Mouse (Mus musculus): ENCODE measurements at regions not wholly inside any gene's neighbourhood (a gene's known extent, or its start where the extent isn't known, plus 50 kb on each side); places are given as distances from the start of the nearest gene placed in this dataset.
"Not testable (repeated sequence)": the region's sequence is repeated elsewhere in the genome, so short reads cannot be mapped to it uniquely, and the experiment has no call there.

GRCm38 (mm10) chr10:118617291-118618044 is 176.6 kb downstream of the Ifng start:
- Histone ChIP-seq H3K36me3 (no peaks in the 10 kb centered on the region), H3K9ac (replicated peaks) (no peak overlapping the region), H3K27me3 (no peaks in the 10 kb centered on the region), H3K27ac (no peak overlapping the region), H3K4me1 (replicated peaks) (0 out of 2 replicates have a peak, but pooled peaks cover 4% of the 10 kb centered on the region), H3K4me2 (replicated peaks) (no peak overlapping the region), H3K9me3 (no peaks in the 10 kb centered on the region), H3K4me3 (replicated peaks) (no peak overlapping the region)
- no peak for ATAC-seq
- 88% methylated on average over 6 of the region's 6 CpGs for WGBS

- 97% methylated on average over 4 of the region's 4 CpGs for WGBS
- H3K9ac ChIP-seq (replicated peaks); H3K36me3 ChIP-seq; H3K27ac ChIP-seq; H3K4me3 ChIP-seq (replicated peaks); H3K4me2 ChIP-seq (replicated peaks); H3K9me3 ChIP-seq; H3K27me3 ChIP-seq; ATAC-seq; H3K4me1 ChIP-seq (replicated peaks): not testable (repeated sequence)
These were observed 177.4 kb downstream of the Ifng start for GRCm38 (mm10) chr10:118618251-118618650.

GRCm38 (mm10) chr10:118618766-118619600 is 178.1 kb downstream of the Ifng start:
- no peaks in the 10 kb centered on the region for H3K36me3 ChIP-seq
- no peaks in the 10 kb centered on the region for H3K27me3 ChIP-seq
- no peak overlapping the region for H3K4me3 ChIP-seq (replicated peaks)
- no peak overlapping the region for H3K4me2 ChIP-seq (replicated peaks)
- no peak overlapping the region for H3K27ac ChIP-seq
- no peak for ATAC-seq
- H3K9me3 ChIP-seq, result no peaks in the 10 kb centered on the region
- H3K4me1 ChIP-seq (replicated peaks), result 0 out of 2 replicates have a peak, but pooled peaks cover 4% of the 10 kb centered on the region
- 84% methylated on average over 10 of the region's 10 CpGs for WGBS
- H3K9ac ChIP-seq (replicated peaks), result no peak overlapping the region

GRCm38 (mm10) chr10:118619601-118620000 is 178.8 kb downstream of the Ifng start:
- Histone ChIP-seq H3K4me1 (replicated peaks) (0 out of 2 replicates have a peak, but pooled peaks cover 4% of the 10 kb centered on the region), H3K4me2 (replicated peaks) (no peak overlapping the region), H3K4me3 (replicated peaks) (no peak overlapping the region), H3K27me3 (no peaks in the 10 kb centered on the region), H3K9ac (replicated peaks) (no peak overlapping the region), H3K27ac (no peak overlapping the region), H3K9me3 (no peaks in the 10 kb centered on the region), H3K36me3 (no peaks in the 10 kb centered on the region)
- 76% methylated on average over 1 of the region's 1 CpGs for WGBS
- no peak for ATAC-seq

GRCm38 (mm10) chr10:118620611-118621010 is 179.8 kb downstream of the Ifng start:
- Histone ChIP-seq H3K9ac (replicated peaks) (no peak overlapping the region), H3K4me1 (replicated peaks) (0 out of 2 replicates have a peak, but pooled peaks cover 4% of the 10 kb centered on the region), H3K4me2 (replicated peaks) (no peak overlapping the region), H3K9me3 (no peaks in the 10 kb centered on the region), H3K27ac (no peak overlapping the region), H3K27me3 (no peaks in the 10 kb centered on the region), H3K36me3 (no peaks in the 10 kb centered on the region), H3K4me3 (replicated peaks) (no peak overlapping the region)
- ATAC-seq, result no peak

- Histone ChIP-seq H3K4me3 (replicated peaks) (no peak overlapping the region), H3K4me1 (replicated peaks) (0 out of 2 replicates have a peak, but pooled peaks cover 4% of the 10 kb centered on the region), H3K36me3 (no peaks in the 10 kb centered on the region), H3K9ac (replicated peaks) (no peak overlapping the region), H3K27ac (no peak overlapping the region), H3K4me2 (replicated peaks) (no peak overlapping the region), H3K9me3 (no peaks in the 10 kb centered on the region), H3K27me3 (no peaks in the 10 kb centered on the region)
- WGBS, result 90% methylated on average over 4 of the region's 4 CpGs
- no peak for ATAC-seq
These were observed 180.7 kb downstream of the Ifng start for GRCm38 (mm10) chr10:118621546-118621945.

GRCm38 (mm10) chr10:118622131-118622530 is 181.3 kb downstream of the Ifng start:
- 79% methylated on average over 6 of the region's 6 CpGs for whole genome bisulfite sequencing
- no peak overlapping the region for H3K4me3 ChIP-seq (replicated peaks)
- H3K4me1 ChIP-seq (replicated peaks), result 0 out of 2 replicates have a peak, but pooled peaks cover 4% of the 10 kb centered on the region
- no peak overlapping the region for H3K4me2 ChIP-seq (replicated peaks)
- no peak overlapping the region for H3K9ac ChIP-seq (replicated peaks)
- no peaks in the 10 kb centered on the region for H3K9me3 ChIP-seq
- H3K27me3 ChIP-seq, result no peaks in the 10 kb centered on the region
- H3K27ac ChIP-seq, result no peak overlapping the region
- H3K36me3 ChIP-seq, result no peaks in the 10 kb centered on the region
- no peak for ATAC-seq

GRCm38 (mm10) chr10:118622916-118623315 is 182.1 kb downstream of the Ifng start:
- Histone ChIP-seq H3K4me2 (replicated peaks) (no peak overlapping the region), H3K9ac (replicated peaks) (no peak overlapping the region), H3K4me3 (replicated peaks) (no peak overlapping the region), H3K27me3 (no peaks in the 10 kb centered on the region), H3K36me3 (no peaks in the 10 kb centered on the region), H3K4me1 (replicated peaks) (0 out of 2 replicates have a peak, but pooled peaks cover 4% of the 10 kb centered on the region), H3K9me3 (no peaks in the 10 kb centered on the region), H3K27ac (no peak overlapping the region)
- ATAC-seq, result no peak
- 83% methylated on average over 2 of the region's 2 CpGs for WGBS

GRCm38 (mm10) chr10:118624368-118624767 is 183.5 kb downstream of the Ifng start:
- Histone ChIP-seq H3K9me3 (no peaks in the 10 kb centered on the region), H3K27ac (no peak overlapping the region), H3K4me2 (replicated peaks) (no peak overlapping the region), H3K4me1 (replicated peaks) (0 out of 2 replicates have a peak, but pooled peaks cover 2% of the 10 kb centered on the region), H3K9ac (replicated peaks) (no peak overlapping the region), H3K36me3 (no peaks in the 10 kb centered on the region), H3K27me3 (no peaks in the 10 kb centered on the region), H3K4me3 (replicated peaks) (no peak overlapping the region)
- ATAC-seq, result no peak
- 87% methylated on average over 7 of the region's 7 CpGs for WGBS

- H3K4me3 ChIP-seq (replicated peaks), result no peak overlapping the region
- no peak overlapping the region for H3K4me2 ChIP-seq (replicated peaks)
- ATAC-seq, result no peak
- no peak overlapping the region for H3K27ac ChIP-seq
- H3K36me3 ChIP-seq, result no peaks in the 10 kb centered on the region
- H3K4me1 ChIP-seq (replicated peaks), result no peaks in the 10 kb centered on the region
- no peaks in the 10 kb centered on the region for H3K9me3 ChIP-seq
- 88% methylated on average over 6 of the region's 6 CpGs for WGBS
- H3K9ac ChIP-seq (replicated peaks), result no peak overlapping the region
- no peaks in the 10 kb centered on the region for H3K27me3 ChIP-seq
These were observed 187.2 kb downstream of the Ifng start for GRCm38 (mm10) chr10:118628000-118628399.

- 93% methylated on average over 22 of the region's 22 CpGs for WGBS
- no peaks in the 10 kb centered on the region for H3K9me3 ChIP-seq
- H3K9ac ChIP-seq (replicated peaks), result no peak overlapping the region
- H3K4me3 ChIP-seq (replicated peaks), result no peak overlapping the region
- no peaks in the 10 kb centered on the region for H3K36me3 ChIP-seq
- no peaks in the 10 kb centered on the region for H3K4me1 ChIP-seq (replicated peaks)
- no peaks in the 10 kb centered on the region for H3K27me3 ChIP-seq
- no peak for ATAC-seq
- no peak overlapping the region for H3K4me2 ChIP-seq (replicated peaks)
- H3K27ac ChIP-seq, result no peak overlapping the region
These were observed 188.7 kb downstream of the Ifng start for GRCm38 (mm10) chr10:118629360-118630040.

- no peak for ATAC-seq
- WGBS, result 88% methylated on average over 1 of the region's 1 CpGs
These were observed 190.9 kb downstream of the Ifng start for GRCm38 (mm10) chr10:118631786-118632185.

More at GRCm38 (mm10) chr10:118631786-118632185, 190.9 kb downstream of the Ifng start:
- no peak overlapping the region for H3K4me2 ChIP-seq (replicated peaks)
- H3K4me3 ChIP-seq (replicated peaks), result no peak overlapping the region
- no peaks in the 10 kb centered on the region for H3K4me1 ChIP-seq (replicated peaks)
- H3K9me3 ChIP-seq, result no peaks in the 10 kb centered on the region
- no peak overlapping the region for H3K9ac ChIP-seq (replicated peaks)
- no peaks in the 10 kb centered on the region for H3K27me3 ChIP-seq
- H3K27ac ChIP-seq, result no peak overlapping the region
- H3K36me3 ChIP-seq, result no peaks in the 10 kb centered on the region

Measured in midbrain, embryonic 13.5 days (tissue).